Mouse (Mus musculus) G1E (cell line): ENCODE measurements around the gene AU040320.

Experiments
- CTCF ChIP-seq: IDR thresholded peaks from 2 replicates; pipeline ENCODE4 v1.5.1; 2012; ENCODE audit warnings: low read depth, low read length, inconsistent platforms, mixed read lengths
- GATA1 ChIP-seq: IDR thresholded peaks from 2 replicates; pipeline ENCODE4 v1.6.1; 2012; ENCODE audit warnings: borderline replicate concordance, low read length, inconsistent platforms, mixed read lengths
- TAL1 ChIP-seq: conservative IDR thresholded peaks from 2 replicates; pipeline ENCODE4 v1.6.1; 2012; ENCODE audit warnings: low read depth, low read length, inconsistent platforms, mixed read lengths

DNA sequence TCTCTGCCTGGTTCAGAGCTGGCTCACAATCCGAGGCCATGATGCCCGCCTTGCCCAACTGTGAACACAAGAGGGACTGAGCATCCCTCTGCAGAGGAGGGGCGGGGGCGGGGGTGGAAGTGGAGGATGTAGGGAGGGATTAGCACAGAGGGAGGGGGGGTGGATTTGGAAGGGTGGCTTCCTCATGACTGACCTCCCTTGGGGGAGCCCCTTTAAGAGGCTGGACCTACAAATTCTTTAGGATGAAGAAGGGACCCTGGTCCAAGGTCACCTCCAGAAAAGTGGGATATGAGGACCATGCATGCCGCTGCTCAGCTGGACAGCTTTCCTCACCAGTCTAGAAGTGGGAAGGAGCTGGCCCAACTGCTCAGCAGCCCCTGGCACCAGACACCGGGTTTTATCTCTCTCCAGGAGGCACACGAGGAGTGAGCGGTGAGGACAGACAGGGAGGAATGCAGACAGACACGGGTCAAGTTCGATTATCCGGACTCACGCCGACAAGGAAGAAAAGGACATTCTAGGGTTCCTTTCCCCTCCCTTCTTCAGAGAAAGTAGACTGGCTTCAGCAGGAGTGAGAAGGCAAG, 1.2 kb upstream of the AU040320 start:
- no peak for TF ChIP-seq TAL1
- no peak for TF ChIP-seq CTCF
- no peak for TF ChIP-seq GATA1
